Comparison of ENCODE assay signal across 8 mouse cellular contexts in genomic region chr19:32390116-32390515, GRCm38 (mm10). TPM values are rescaled to one million over a fixed set of nuclear protein-coding genes. Genes with fewer than 3 reads are reported as not detected.
DNase-seq lines count a peak whose midpoint lies in the region; ATAC-seq and TF ChIP-seq lines count a peak whose summit lies in the region.

No protein-coding gene starts in this region.

- H3K27ac ChIP-seq in kidney, adult 2 months (ENCODE audit: insufficient read depth, low read depth, low read length), result peak overlapping the region; percentile 83
- no peak overlapping the region for H3K27ac ChIP-seq in embryonic facial prominence, embryonic 10.5 days (replicated peaks)
- peak overlapping the region; percentile 97 for H3K27ac ChIP-seq in hindbrain, embryonic 16.5 days (ENCODE audit: low read depth, low read length)
- H3K27ac ChIP-seq in midbrain, postnatal 0 days (ENCODE audit: low read depth, low read length), result peak overlapping the region; percentile 93

- peak overlapping the region; percentile 64 for H3K4me3 ChIP-seq in kidney, adult 2 months (ENCODE audit: insufficient read depth, low read depth, low read length)
- peak overlapping the region; percentile 87 for H3K4me3 ChIP-seq in embryonic facial prominence, embryonic 10.5 days
- peak overlapping the region; percentile 68 for H3K4me3 ChIP-seq in hindbrain, embryonic 16.5 days (ENCODE audit: low read length)
- H3K4me3 ChIP-seq in midbrain, postnatal 0 days (ENCODE audit: low read depth, low read length), result peak overlapping the region; percentile 84

- H3K4me2 ChIP-seq in hindbrain, embryonic 16.5 days (ENCODE audit: low read length), result peak overlapping the region; percentile 85
- H3K4me2 ChIP-seq in midbrain, postnatal 0 days (ENCODE audit: low read depth, low read length, poor library complexity, severe bottlenecking), result peak overlapping the region; percentile 88

- H3K4me1 ChIP-seq in kidney, adult 2 months (ENCODE audit: control insufficient read depth, insufficient read depth, low read length), result peaks cover 10% of the 10 kb centered on the region; the same call in 1 of the 2 replicates
- peaks cover 29% of the 10 kb centered on the region for H3K4me1 ChIP-seq in embryonic facial prominence, embryonic 10.5 days
- peaks cover 16% of the 10 kb centered on the region for H3K4me1 ChIP-seq in hindbrain, embryonic 16.5 days (ENCODE audit: control insufficient read depth, insufficient read depth, low read depth, low read length)
- H3K4me1 ChIP-seq in midbrain, postnatal 0 days (ENCODE audit: insufficient read depth, low read length), result no peaks in the 10 kb centered on the region; the same call in 1 of the 2 replicates

- WGBS in kidney, adult 2 months, result 62% methylated on average over 7 of the region's 7 CpGs
- WGBS in embryonic facial prominence, embryonic 10.5 days, result 85% methylated on average over 7 of the region's 7 CpGs
- 81% methylated on average over 7 of the region's 7 CpGs for WGBS in hindbrain, embryonic 16.5 days
- 78% methylated on average over 7 of the region's 7 CpGs for WGBS in midbrain, postnatal 0 days

- H3K9ac ChIP-seq in hindbrain, embryonic 16.5 days (ENCODE audit: low read depth, low read length), result peak overlapping the region; percentile 89
- H3K9ac ChIP-seq in midbrain, postnatal 0 days (replicated peaks; ENCODE audit: low read length, poor library complexity, severe bottlenecking), result peak overlapping the region; percentile 94

- no peak for TF ChIP-seq POLR2A in kidney, adult 2 months (IDR thresholded peaks at IDR 0.05; ENCODE audit: low read depth, low read length)

- no peak for ATAC-seq in hindbrain, embryonic 16.5 days
- no peak for ATAC-seq in midbrain, postnatal 0 days (ENCODE audit: low FRiP score)

- H3K36me3 ChIP-seq in kidney, adult 2 months (ENCODE audit: control insufficient read depth, insufficient read depth, low read length), result no peaks in the 10 kb centered on the region
- H3K36me3 ChIP-seq in embryonic facial prominence, embryonic 10.5 days (replicated peaks), result peaks cover 9% of the 10 kb centered on the region
- no peaks in the 10 kb centered on the region for H3K36me3 ChIP-seq in hindbrain, embryonic 16.5 days (ENCODE audit: control insufficient read depth, insufficient read depth, low read length)
- no peaks in the 10 kb centered on the region for H3K36me3 ChIP-seq in midbrain, postnatal 0 days (ENCODE audit: insufficient read depth, low read length)

- TF ChIP-seq CTCF in kidney, adult 2 months (conservative IDR thresholded peaks at IDR 0.05; ENCODE audit: insufficient read depth, insufficient read length, low read depth, low read length), result no peak
- TF ChIP-seq CTCF in midbrain, postnatal 0 days (IDR thresholded peaks at IDR 0.05), result no peak

- peak; percentile 49 for DNase-seq in kidney, adult 2 months
- DNase-seq in kidney, adult 11 months, result no peak
- no peak for DNase-seq in embryonic facial prominence, embryonic 10.5 days (ENCODE audit: low spot score)
- DNase-seq in midbrain, postnatal 0 days (ENCODE audit: low spot score), result no peak
- DNase-seq in gastrocnemius, postnatal 10 days, result no peak
- DNase-seq in natural killer cell, adult 2 months (ENCODE audit: low spot score in 2 of 2), result no peak
- no peak for DNase-seq in gastrocnemius, postnatal 4 days (ENCODE audit: low spot score in 2 of 2)

- no peaks in the 10 kb centered on the region for H3K27me3 ChIP-seq in kidney, adult 2 months (replicated peaks; ENCODE audit: control insufficient read depth, insufficient read depth, low read length)
- peaks cover 14% of the 10 kb centered on the region; the same call in 1 of the 2 replicates for H3K27me3 ChIP-seq in embryonic facial prominence, embryonic 10.5 days (replicated peaks; ENCODE audit: low read depth, poor library complexity, severe bottlenecking)
- H3K27me3 ChIP-seq in hindbrain, embryonic 16.5 days (replicated peaks; ENCODE audit: control insufficient read depth, insufficient read depth, low read length), result no peaks in the 10 kb centered on the region
- H3K27me3 ChIP-seq in midbrain, postnatal 0 days (ENCODE audit: insufficient read depth, low read length), result no peaks in the 10 kb centered on the region

- H3K9me3 ChIP-seq in embryonic facial prominence, embryonic 10.5 days, result peaks cover 4% of the 10 kb centered on the region
- no peaks in the 10 kb centered on the region for H3K9me3 ChIP-seq in hindbrain, embryonic 16.5 days (ENCODE audit: control insufficient read depth, low read length)
- H3K9me3 ChIP-seq in midbrain, postnatal 0 days (ENCODE audit: low read length), result no peaks in the 10 kb centered on the region

RNA-seq across cellular contexts. Expression of gene Sgms1, which starts 0.6 kb away (rescaled TPM):
- polyA plus RNA-seq in kidney, adult 2 months (2012; rRNA removed), result 40.7 and 47.7 TPM in 2 replicates
- 15.2 and 16.6 TPM in 2 replicates for polyA plus RNA-seq in embryonic facial prominence, embryonic 10.5 days (2016; fragmentation: Nextera tagmentation; extraction: Ambion mirVana)
- polyA plus RNA-seq in hindbrain, embryonic 16.5 days (2015; fragmentation: Nextera tagmentation; extraction: Ambion mirVana), result 21.7 and 22.9 TPM in 2 replicates
- total RNA-seq in midbrain, postnatal 0 days (2014; rRNA removed), result 28.4 and 32.3 TPM in 2 replicates
- polyA plus RNA-seq in midbrain, postnatal 0 days (2015; fragmentation: Nextera tagmentation; extraction: Ambion mirVana), result 17.4 and 21.3 TPM in 2 replicates
- total RNA-seq in gastrocnemius, postnatal 10 days (2021), result 10 to 100 TPM; 51.0 to 52.7 TPM
- 10 to 100 TPM; 62.4 to 73.1 TPM for total RNA-seq in gastrocnemius, postnatal 4 days (2021)
